Mouse (Mus musculus) kidney, embryonic 16.5 days (tissue): ENCODE data around the gene Taf12. TPM values are rescaled to one million over a fixed set of nuclear protein-coding genes. Genes with fewer than 3 reads are reported as not detected.

Source experiments
- ATAC-seq: fragments of 200-750 bp; cut with Nextera tagmentation; 2 replicates; pipeline ENCODE4 v1.8.0; 2017; ENCODE audit warnings: moderate TSS enrichment; ENCODE audit not compliant: low FRiP score, low TSS enrichment
- H3K27ac ChIP-seq: fragments of 300-500 bp; sonication (generic); 2 replicates; pipeline ENCODE4 v1.5.1; 2014; ENCODE audit warnings: low read length
- H3K27me3 ChIP-seq: fragments of 300-500 bp; sonication (generic); 2 replicates; pipeline ENCODE4 v1.6.1; 2014; ENCODE audit warnings: low read length, control low read depth, mixed read lengths; ENCODE audit not compliant: insufficient read depth
- H3K36me3 ChIP-seq: fragments of 300-500 bp; sonication (generic); 2 replicates; pipeline ENCODE4 v1.6.1; 2014; ENCODE audit warnings: low read length, control low read depth, mixed read lengths; ENCODE audit not compliant: insufficient read depth
- H3K4me1 ChIP-seq: fragments of 300-500 bp; sonication (generic); 2 replicates; pipeline ENCODE4 v1.6.1; 2014; ENCODE audit warnings: low read length, control low read depth, mixed read lengths; ENCODE audit not compliant: insufficient read depth
- H3K4me2 ChIP-seq: fragments of 300-500 bp; sonication (generic); replicated peaks from 2 replicates; pipeline ENCODE4 v1.6.1; 2014; ENCODE audit warnings: low read depth, low read length
- H3K4me3 ChIP-seq: fragments of 300-500 bp; sonication (generic); 2 replicates; pipeline ENCODE4 v1.5.1; 2014; ENCODE audit warnings: mild to moderate bottlenecking, low read length
- H3K9ac ChIP-seq: fragments of 300-500 bp; sonication (generic); replicated peaks from 2 replicates; pipeline ENCODE4 v1.6.1; 2014; ENCODE audit warnings: low read length
- H3K9me3 ChIP-seq: fragments of 300-500 bp; sonication (generic); 2 replicates; pipeline ENCODE4 v1.6.1; 2016; ENCODE audit warnings: low read length, control low read depth
- WGBS: fragments of 180-500 bp; shearing (Covaris S2); extraction: QIAGEN DNeasy Blood & Tissue Kit; methylation state at CpG from one replicate; pipeline ENCODE4 v1.1.7; 2014; 5-methylcytosine and 5-hydroxymethylcytosine counted together
- polyA plus RNA-seq: library from polyadenylated mRNA; unstranded; fragments of >200 nt; fragmentation: Nextera tagmentation; extraction: Ambion mirVana; gene quantifications from 2 replicates; pipeline ENCODE4 v1.2.1, GENCODE M21; 2015

The Taf12 gene
- polyA plus RNA-seq, 1 experiment from 2014 or later = 42.9 TPM

GRCm38 (mm10) chr4:132309140-132309848 is 35.1 kb downstream of the Taf12 start:
- peak overlapping the region; percentile 84 for H3K9ac ChIP-seq
- peak overlapping the region; percentile 81 for H3K27ac ChIP-seq
- H3K4me2 ChIP-seq = peak overlapping the region; percentile 73
- H3K4me1 ChIP-seq = peaks cover 5% of the 10 kb centered on the region
- no peak for ATAC-seq
- WGBS = under 1% methylated on average over 15 of the region's 15 CpGs
- no peaks in the 10 kb centered on the region for H3K27me3 ChIP-seq
- H3K9me3 ChIP-seq = no peaks in the 10 kb centered on the region
- peaks cover 34% of the 10 kb centered on the region for H3K36me3 ChIP-seq
- H3K4me3 ChIP-seq = peak overlapping the region; percentile 67

- 28% methylated on average over 10 of the region's 10 CpGs for WGBS
Observed at GRCm38 (mm10) chr4:132309849-132310472, 35.8 kb downstream of the Taf12 start.

GRCm38 (mm10) chr4:132311209-132311608 is 37.0 kb downstream of the Taf12 start:
- Histone ChIP-seq H3K27me3 (no peaks in the 10 kb centered on the region), H3K9ac (no peak overlapping the region), H3K9me3 (no peaks in the 10 kb centered on the region), H3K36me3 (peaks cover 41% of the 10 kb centered on the region), H3K4me3 (no peak overlapping the region), H3K4me2 (no peak overlapping the region), H3K27ac (no peak overlapping the region), H3K4me1 (peaks cover 5% of the 10 kb centered on the region)
- ATAC-seq = no peak
- 35% methylated on average over 1 of the region's 1 CpGs for WGBS

More at GRCm38 (mm10) chr4:132309849-132310472, 35.8 kb downstream of the Taf12 start:
- Histone ChIP-seq H3K4me2 (peak overlapping the region; percentile 73), H3K9ac (peak overlapping the region; percentile 84), H3K4me3 (peak overlapping the region; percentile 67), H3K36me3 (peaks cover 34% of the 10 kb centered on the region), H3K9me3 (no peaks in the 10 kb centered on the region), H3K4me1 (peaks cover 5% of the 10 kb centered on the region), H3K27me3 (no peaks in the 10 kb centered on the region), H3K27ac (peak overlapping the region; percentile 81; the same call in 1 of the 2 replicates)
- ATAC-seq = no peak

- peaks cover 44% of the 10 kb centered on the region for H3K36me3 ChIP-seq
- no peak overlapping the region for H3K9ac ChIP-seq
- H3K4me3 ChIP-seq = no peak overlapping the region
- ATAC-seq = no peak
- peaks cover 5% of the 10 kb centered on the region for H3K4me1 ChIP-seq
- H3K27ac ChIP-seq = no peak overlapping the region
- no peak overlapping the region for H3K4me2 ChIP-seq
- WGBS = 48% methylated on average over 3 of the region's 3 CpGs
- H3K27me3 ChIP-seq = no peaks in the 10 kb centered on the region
- H3K9me3 ChIP-seq = no peaks in the 10 kb centered on the region
Observed at GRCm38 (mm10) chr4:132311801-132312200, 37.6 kb downstream of the Taf12 start.

- Histone ChIP-seq H3K9me3 (no peaks in the 10 kb centered on the region), H3K4me3 (no peak overlapping the region), H3K9ac (no peak overlapping the region), H3K4me1 (peaks cover 5% of the 10 kb centered on the region), H3K4me2 (no peak overlapping the region), H3K27ac (no peak overlapping the region), H3K27me3 (no peaks in the 10 kb centered on the region), H3K36me3 (peaks cover 47% of the 10 kb centered on the region)
- whole genome bisulfite sequencing = 92% methylated on average over 5 of the region's 5 CpGs
- ATAC-seq = no peak
Observed at GRCm38 (mm10) chr4:132312627-132313026, 38.5 kb downstream of the Taf12 start.

GRCm38 (mm10) chr4:132315711-132316110 is 41.5 kb downstream of the Taf12 start:
- Histone ChIP-seq H3K36me3 (peaks cover 57% of the 10 kb centered on the region), H3K27me3 (no peaks in the 10 kb centered on the region), H3K27ac (no peak overlapping the region), H3K4me2 (no peak overlapping the region), H3K9ac (no peak overlapping the region), H3K9me3 (no peaks in the 10 kb centered on the region), H3K4me1 (no peaks in the 10 kb centered on the region), H3K4me3 (no peak overlapping the region)
- 80% methylated on average over 8 of the region's 8 CpGs for WGBS
- ATAC-seq = no peak

GRCm38 (mm10) chr4:132326481-132326880 is 52.3 kb downstream of the Taf12 start:
- Histone ChIP-seq H3K9ac (no peak overlapping the region), H3K4me1 (peaks cover 14% of the 10 kb centered on the region), H3K27ac (no peak overlapping the region), H3K27me3 (no peaks in the 10 kb centered on the region), H3K4me3 (no peak overlapping the region), H3K36me3 (peaks cover 32% of the 10 kb centered on the region), H3K4me2 (no peak overlapping the region), H3K9me3 (no peaks in the 10 kb centered on the region)
- ATAC-seq = no peak
- 75% methylated on average over 5 of the region's 5 CpGs for WGBS

GRCm38 (mm10) chr4:132328391-132328982 is 54.3 kb downstream of the Taf12 start:
- Histone ChIP-seq H3K4me1 (peaks cover 14% of the 10 kb centered on the region), H3K9ac (peak overlapping the region; percentile 93), H3K27ac (peak overlapping the region; percentile 93), H3K4me2 (peak overlapping the region; percentile 80), H3K9me3 (no peaks in the 10 kb centered on the region), H3K4me3 (peak overlapping the region; percentile 80), H3K36me3 (peaks cover 38% of the 10 kb centered on the region), H3K27me3 (no peaks in the 10 kb centered on the region)
- ATAC-seq = peak; percentile 28; the same call in 1 of the 2 replicates
- WGBS = 47% methylated on average over 14 of the region's 14 CpGs

- peak; percentile 97 for ATAC-seq
- H3K9me3 ChIP-seq = no peaks in the 10 kb centered on the region
- peak within 1 kb of the TSS; percentile 93 for H3K27ac ChIP-seq
- peaks cover 38% of the 10 kb centered on the region for H3K36me3 ChIP-seq
- H3K27me3 ChIP-seq = no peaks in the 10 kb centered on the region
- WGBS = under 1% methylated on average over 52 of the region's 52 CpGs
- peak within 1 kb of the TSS; percentile 93 for H3K9ac ChIP-seq
- peaks cover 14% of the 10 kb centered on the region for H3K4me1 ChIP-seq
- H3K4me2 ChIP-seq = peak within 1 kb of the TSS; percentile 80
- H3K4me3 ChIP-seq = peak within 1 kb of the TSS; percentile 80
Observed at GRCm38 (mm10) chr4:132329115-132329834, 55.1 kb downstream of the Taf12 start, which contains the start of gene Trnau1ap. TSS of gene Trnau1ap (minus strand) at chr4:132329538.
